Mouse (Mus musculus) urinary bladder, adult 18-20 months (tissue): ENCODE results near the gene Dguok.

Source experiments
- DNase-seq, 2 experiments: peaks; one replicate each; pipeline ENCODE4 v3.0.0; 2022; ENCODE audit warnings: low spot score in 2 of 2, mixed read lengths in 2 of 2

The Dguok gene

DNA sequence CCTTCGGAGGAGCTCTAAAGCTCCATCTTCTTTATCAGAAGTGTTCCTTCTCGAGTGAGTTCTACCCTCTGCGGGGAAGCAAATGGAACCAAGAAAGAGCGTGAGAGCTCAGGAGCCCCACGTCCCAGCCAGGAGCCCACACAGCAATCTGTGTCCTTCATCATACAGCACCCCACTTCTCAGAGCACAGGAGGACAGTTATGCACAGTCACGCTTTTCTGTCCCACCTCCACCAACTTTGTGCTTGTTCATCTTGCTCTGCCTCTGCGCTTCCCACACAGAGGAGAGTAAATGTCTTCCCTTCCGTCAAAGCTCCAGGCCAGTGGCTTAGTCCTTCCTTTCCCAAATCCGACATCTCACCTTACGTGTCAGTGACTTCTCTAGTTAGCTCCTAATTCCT lies 7.7 kb downstream of the Dguok start:
- no peak for DNase-seq

GRCm38 (mm10) chr6:83496753-83497710 lies 9.7 kb downstream of the Dguok start:
- DNase-seq: no peak

DNA sequence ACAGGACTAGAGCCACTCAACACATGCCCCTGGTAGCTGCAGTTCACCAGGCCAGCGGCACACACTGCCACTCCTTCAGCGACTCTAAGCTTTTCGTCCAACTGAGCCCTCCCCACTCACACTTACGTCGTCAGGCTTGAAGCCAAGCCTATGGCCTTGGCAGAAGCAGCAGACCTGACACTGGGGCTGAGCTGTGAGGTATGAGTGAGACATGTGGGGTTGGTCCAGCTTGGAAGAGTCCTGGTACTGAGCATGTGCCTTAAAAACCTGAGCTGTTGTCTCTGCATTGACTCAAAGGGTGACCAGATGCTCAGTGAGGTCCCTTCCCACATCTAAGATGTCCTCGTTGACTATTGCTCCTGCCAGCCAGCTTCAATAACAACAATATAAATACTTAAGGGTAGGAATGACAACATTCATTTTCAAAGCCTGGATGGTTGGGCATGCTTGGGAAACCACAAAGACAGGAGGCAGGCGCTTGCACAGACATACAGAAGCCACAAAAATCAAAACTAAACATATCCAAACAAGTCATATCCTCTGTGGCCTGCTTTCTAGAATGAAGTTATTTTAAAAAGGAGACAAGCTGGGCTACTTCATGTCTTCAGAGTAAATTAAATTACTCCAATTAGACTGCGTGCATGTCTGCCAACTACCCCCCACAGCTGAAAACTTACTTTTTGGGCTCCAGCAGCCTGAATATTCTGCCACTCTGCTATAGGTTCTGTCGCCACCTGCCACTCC lies 10.6 kb downstream of the Dguok start:
- no peak for DNase-seq

GRCm38 (mm10) chr6:83490622-83491021 lies 16.1 kb downstream of the Dguok start:
- no peak for DNase-seq

DNA sequence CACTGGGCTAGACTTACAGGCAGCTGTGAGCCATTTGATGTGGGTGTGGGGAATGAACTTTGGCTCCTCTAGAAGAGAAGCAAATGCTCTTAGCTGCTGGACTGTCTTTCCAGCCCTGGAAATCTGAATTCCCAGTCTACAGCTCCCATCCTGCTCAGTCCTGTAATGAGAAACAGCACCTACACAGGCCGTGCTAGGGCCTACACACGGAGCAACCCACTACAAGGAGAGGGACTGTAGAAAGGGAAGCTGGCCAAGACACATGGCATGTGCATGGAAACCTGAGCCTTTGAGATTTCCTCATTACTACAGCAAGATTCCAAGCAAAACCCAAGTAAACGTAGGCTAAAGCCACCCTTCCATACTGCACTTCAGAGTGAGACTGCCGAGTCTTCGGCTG lies 18.6 kb downstream of the Dguok start:
- DNase-seq: no peak

- DNase-seq: no peak
Measured at GRCm38 (mm10) chr6:83487298-83487697, 19.5 kb downstream of the Dguok start.

DNA sequence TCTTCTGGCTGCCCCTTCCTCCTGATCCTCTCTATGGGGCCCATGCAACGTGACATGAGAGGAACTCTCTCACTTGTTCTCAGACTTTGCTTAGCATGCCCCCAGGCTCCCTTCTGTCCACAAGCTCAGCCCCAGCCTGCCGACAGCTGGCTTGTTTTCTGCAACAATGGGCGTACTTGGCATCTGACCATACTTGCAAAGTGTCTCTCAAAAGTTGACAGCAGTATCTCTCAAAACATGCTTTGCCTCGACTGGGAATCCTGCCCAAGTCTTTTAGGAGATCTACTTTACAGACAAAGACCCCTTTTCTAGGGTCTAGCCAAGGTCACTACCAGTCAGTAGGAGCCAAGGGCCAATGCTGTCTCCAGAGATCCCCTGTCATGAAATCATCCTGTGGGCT lies 20.9 kb downstream of the Dguok start:
- DNase-seq: no peak

DNA sequence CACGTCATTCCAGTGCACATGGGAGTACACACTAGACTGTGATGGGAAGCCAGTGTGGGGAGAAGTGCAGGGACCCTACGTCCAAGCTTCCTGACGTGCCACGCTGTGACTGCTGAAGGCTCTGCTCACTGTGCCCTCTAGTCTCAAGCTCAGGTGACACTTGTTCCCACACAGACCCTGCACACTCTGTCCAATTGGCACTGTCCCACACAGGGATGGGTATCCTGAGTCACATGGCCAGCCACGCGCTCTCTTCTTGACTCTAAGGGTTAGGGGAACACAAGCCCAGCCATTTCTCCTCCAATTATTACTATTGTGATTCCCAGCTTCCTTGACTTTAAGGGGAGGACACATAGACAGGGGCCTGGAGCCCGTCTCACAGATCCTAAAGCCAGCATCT lies 23.0 kb downstream of the Dguok start:
- no peak for DNase-seq

DNA sequence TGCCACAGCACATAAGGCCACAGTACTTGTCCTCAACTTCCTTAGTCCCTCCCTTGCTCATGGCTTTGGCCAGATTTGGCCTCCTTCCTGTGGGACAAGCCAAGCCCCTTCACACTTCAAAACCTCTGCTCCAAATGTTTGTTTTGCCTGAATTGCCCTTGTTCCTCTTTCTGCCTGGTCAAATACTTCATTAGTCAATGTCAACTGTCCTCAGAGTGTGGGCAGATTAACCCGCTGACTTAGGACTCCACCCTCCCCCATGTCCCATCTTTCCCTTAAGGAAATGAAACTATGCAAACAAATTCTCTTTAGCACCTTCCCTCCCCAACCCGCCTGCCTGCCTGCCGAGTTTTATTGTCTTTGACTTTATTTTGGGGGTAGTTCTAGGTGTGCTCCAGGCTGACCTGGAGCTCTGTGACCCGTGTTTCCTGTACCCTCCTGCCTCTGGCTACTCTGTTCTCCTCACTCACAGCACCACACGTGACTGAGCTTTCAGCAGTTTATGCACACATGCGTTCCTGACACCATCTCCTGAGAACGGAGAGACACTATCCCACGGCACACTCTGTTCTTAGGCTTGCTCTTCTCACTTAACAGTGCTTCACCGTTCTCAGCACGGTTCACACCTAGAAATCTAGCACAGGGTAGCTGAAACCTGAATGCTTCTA lies 24.2 kb downstream of the Dguok start:
- no peak for DNase-seq

DNA sequence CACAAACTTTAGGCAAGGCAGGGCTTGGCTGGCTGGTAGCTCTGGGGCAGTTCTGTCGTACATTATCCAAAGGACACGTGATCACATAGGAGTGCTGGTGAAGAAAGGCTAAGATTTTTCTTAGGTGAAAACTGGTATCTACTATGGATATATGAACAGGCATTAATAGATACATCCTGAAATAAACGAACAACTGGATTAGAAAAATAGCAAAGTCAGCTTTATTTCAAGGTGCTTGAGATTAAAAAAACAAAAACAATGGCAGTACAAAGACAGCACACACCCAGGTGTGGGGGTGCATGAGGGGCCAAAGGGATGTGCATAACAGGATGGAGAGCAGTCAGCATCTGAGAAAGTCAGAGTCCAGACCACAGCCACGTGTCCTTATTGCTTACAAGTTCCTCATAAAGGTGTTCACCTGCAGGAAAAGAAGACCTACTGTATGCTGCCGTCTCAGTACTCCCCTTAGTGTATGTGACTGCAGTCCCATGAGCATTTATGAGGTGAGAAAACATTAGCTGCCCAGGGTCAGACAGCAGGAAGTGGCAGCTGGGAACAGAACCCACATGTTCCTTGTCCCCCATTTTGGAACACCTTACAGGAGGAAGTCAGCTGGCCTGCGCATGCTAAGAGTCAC lies 26.6 kb downstream of the Dguok start:
- DNase-seq: no peak

- DNase-seq: no peak
Measured at GRCm38 (mm10) chr6:83479193-83479592, 27.6 kb downstream of the Dguok start.

DNA sequence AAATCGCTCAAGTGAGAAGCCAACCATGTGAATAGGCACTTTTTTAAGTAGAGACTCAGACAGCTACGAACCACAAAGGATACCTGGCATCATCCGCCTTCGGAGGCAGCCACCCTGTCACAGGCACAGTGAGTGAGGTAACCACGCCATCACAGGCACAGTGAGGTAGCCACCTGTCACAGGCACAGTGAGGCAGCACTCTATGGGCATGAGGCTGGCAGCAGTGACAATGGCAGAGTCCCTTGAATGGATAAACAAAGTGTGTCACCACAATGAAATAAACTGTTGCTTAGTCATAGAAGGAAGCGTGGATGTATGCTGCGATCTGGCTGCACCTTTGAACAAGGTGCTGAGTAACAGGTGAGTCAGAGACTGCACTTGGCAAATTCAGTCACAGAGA lies 28.1 kb downstream of the Dguok start:
- no peak for DNase-seq

DNA sequence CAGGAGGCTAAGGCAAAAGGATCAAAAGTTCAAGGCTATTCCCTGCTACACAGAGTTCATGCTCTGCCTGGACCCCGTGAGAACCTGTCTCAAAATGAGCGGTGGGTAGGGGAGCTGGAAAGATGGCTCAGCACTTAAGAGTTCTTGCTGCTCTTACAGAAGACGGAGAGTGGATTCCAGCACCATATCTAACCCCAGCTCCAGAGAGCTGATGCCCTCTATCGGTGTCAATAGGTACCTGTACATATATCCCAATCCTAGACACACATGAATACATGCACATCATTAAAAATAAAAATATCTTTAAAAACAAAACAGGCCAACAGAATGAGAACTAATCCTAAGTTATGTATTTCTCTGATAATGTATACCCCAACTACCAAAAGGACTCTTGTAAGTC lies 28.6 kb downstream of the Dguok start:
- DNase-seq: no peak

DNA sequence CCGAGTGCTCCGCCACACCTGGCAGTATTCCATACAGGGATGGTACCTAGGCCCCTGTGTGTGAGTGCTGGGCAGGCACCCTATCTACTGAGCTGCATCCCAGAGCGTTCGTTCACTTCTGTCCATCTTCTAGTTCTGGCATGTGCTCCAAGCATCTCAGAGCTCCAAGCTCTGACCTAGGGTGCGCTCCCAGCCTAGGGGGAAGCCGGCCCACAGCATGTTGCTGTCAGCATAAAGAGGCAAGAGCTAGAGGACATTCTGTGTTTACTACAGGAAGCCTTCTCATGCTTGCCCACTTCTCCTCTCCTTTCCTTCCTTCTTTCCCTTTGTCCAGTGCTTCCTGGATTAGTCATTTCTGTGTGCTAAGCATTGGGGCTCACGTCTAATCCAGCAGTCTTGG lies 31.3 kb downstream of the Dguok start:
- no peak for DNase-seq

- no peak for DNase-seq
Measured at GRCm38 (mm10) chr6:83473240-83473639, 33.5 kb downstream of the Dguok start.

DNA sequence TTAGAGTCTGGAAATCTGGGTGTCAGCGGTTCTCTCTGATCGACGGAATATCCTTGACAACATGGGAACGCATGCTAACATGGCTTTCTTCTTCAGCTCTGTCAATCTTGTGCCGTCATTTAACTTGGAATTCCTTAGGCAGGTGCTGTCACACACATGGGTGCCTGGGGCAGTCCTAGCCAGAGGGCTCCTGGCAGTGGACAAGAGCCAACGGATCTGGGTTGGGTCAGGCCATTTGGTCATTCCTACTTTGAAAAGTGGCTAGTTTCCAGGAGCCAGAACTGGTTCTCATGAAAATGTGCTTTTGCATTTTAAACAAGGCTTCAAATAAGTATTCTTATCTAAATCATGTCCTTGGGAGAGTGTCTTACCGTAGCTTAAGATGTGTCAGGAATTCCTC lies 35.0 kb downstream of the Dguok start:
- DNase-seq: no peak

DNA sequence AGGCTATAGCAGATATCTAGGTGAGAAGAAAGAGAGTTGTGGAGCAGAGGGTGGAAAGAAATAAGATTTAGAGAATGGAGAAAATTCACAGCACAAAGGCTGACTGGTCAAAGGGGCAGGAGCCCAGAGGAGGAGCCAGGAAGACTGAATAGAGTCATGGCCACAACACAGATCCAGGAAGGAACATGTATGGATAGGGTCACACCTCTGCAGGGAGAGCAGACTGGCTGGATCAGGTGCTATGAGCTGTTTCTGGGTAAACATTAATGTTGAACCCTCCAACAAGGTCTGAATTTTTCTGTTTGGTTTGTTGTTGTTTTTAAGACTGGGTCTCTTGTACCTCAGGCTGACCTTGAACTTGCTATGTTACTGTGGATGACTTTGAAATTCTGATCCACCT lies 42.8 kb downstream of the Dguok start:
- DNase-seq: no peak

GRCm38 (mm10) chr6:83459034-83459644 lies 47.6 kb downstream of the Dguok start, which contains the start of gene Tet3:
TSS of gene Tet3 (minus strand) at chr6:83459084.
- no peak for DNase-seq

- peak; percentile 58 to 86 for DNase-seq
Measured at GRCm38 (mm10) chr6:83456984-83457810, 49.6 kb downstream of the Dguok start.
